Mouse (Mus musculus): ENCODE measurements around the gene Rps25. TPM values are rescaled to one million over a fixed set of nuclear protein-coding genes. Genes with fewer than 3 reads are reported as not detected.
"Not testable (repeated sequence)": the region's sequence is repeated elsewhere in the genome, so short reads cannot be mapped to it uniquely, and the experiment has no call there.

The Rps25 gene
- polyA plus RNA-seq, 1 experiment from 2014 or later: 1,003 TPM

DNA sequence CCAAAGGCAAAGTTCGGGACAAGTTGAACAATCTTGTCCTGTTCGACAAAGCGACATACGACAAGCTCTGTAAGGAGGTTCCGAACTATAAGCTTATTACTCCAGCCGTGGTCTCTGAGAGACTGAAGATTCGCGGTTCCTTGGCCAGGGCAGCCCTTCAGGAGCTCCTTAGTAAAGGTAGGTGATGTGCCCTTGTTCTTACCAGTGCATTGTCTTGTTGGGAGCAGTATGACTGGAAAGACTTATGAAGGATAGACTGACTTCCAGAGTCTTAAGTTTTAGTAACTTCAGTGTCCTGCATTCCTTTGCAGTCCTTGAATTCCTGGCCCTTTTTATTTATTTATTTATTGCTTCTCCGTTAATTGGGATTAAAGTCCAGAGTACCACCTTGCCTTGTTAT, 1.8 kb downstream of the Rps25 start:
- H3K4me3 ChIP-seq (replicated peaks): peak overlapping the region; percentile 81
- peaks cover 40% of the 10 kb centered on the region for H3K4me1 ChIP-seq
- H3K4me2 ChIP-seq: peak overlapping the region; percentile 81
- H3K9ac ChIP-seq (replicated peaks): peak overlapping the region; percentile 89; the same call in 1 of the 2 replicates
- H3K36me3 ChIP-seq: peaks cover 62% of the 10 kb centered on the region
- not testable (repeated sequence) for H3K27me3 ChIP-seq (replicated peaks); H3K27ac ChIP-seq (replicated peaks); ATAC-seq (ENCODE audit: low FRiP score); H3K9me3 ChIP-seq (replicated peaks)
- 80% methylated on average over 9 of the region's 9 CpGs for WGBS

DNA sequence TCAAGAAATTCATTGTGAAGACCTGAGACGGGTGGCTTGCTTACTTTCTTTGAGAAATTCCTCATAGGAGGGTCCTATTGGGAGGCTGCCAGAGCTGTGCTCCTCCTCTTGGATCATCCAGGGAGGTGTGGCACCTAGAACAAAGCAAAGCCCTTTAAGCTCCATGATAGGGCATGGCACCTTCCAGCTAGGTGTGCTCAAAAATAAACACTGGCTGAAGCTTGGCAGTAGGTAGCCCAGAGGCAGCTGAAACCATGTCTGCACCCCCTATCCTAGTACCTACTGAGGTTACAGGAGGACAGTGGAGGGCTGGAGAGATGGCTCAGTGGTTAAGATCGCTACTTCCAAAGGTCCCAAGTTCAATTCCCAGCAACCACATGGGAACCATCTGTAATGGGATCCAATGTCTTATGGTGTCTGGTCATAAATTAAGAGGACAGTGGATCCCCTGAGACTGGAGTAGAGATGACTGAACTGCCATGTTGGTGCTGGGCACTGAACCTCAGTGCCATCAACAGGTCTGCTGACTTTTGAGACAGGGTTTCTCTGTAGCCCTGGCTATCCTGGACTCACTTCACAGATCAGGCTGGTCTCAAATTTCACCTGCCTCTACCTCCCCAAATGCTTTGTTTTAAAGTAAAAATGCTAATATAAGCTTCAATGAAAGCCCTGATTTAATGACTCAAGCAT, 3.9 kb downstream of the Rps25 start:
- no peak overlapping the region for H3K4me2 ChIP-seq
- ATAC-seq (ENCODE audit: low FRiP score): no peak
- no peak overlapping the region for H3K27ac ChIP-seq (replicated peaks)
- no peaks in the 10 kb centered on the region for H3K27me3 ChIP-seq (replicated peaks)
- no peaks in the 10 kb centered on the region for H3K9me3 ChIP-seq (replicated peaks)
- peaks cover 57% of the 10 kb centered on the region for H3K36me3 ChIP-seq
- peaks cover 24% of the 10 kb centered on the region for H3K4me1 ChIP-seq
- no peak overlapping the region for H3K4me3 ChIP-seq (replicated peaks)
- 90% methylated on average over 2 of the region's 2 CpGs for WGBS
- no peak overlapping the region for H3K9ac ChIP-seq (replicated peaks)

DNA sequence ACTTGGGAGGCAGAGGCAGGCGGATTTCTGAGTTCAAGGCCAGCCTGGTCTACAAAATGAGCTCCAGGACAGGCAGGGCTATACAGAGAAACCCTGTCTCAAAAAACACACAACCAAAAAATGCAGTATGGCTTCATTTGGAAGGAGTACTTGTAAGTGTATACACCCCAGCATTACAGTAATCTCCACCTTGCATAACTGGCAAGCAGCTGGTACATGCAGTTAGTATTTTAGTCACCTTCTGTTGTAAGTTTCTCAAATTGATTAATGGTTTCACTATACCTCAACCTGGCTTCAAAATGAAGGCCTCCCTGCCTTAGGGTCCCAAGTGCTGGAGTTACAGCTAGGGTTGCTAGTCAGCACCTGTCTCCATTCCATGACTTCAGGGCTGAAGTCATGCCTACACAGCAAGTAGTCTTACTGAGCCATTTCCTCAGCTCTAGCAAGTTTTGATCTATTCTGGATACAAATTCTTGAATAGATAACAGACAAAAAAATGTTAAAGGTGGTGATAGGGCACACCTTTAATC, 4.7 kb downstream of the Rps25 start:
- Histone ChIP-seq H3K27ac (replicated peaks) (no peak overlapping the region), H3K27me3 (replicated peaks) (no peaks in the 10 kb centered on the region), H3K36me3 (peaks cover 62% of the 10 kb centered on the region), H3K4me3 (replicated peaks) (no peak overlapping the region), H3K4me1 (peaks cover 24% of the 10 kb centered on the region), H3K9ac (replicated peaks) (no peak overlapping the region), H3K9me3 (replicated peaks) (no peaks in the 10 kb centered on the region), H3K4me2 (no peak overlapping the region)
- no peak for ATAC-seq (ENCODE audit: low FRiP score)
- WGBS: 77% methylated on average over 1 of the region's 1 CpGs

DNA sequence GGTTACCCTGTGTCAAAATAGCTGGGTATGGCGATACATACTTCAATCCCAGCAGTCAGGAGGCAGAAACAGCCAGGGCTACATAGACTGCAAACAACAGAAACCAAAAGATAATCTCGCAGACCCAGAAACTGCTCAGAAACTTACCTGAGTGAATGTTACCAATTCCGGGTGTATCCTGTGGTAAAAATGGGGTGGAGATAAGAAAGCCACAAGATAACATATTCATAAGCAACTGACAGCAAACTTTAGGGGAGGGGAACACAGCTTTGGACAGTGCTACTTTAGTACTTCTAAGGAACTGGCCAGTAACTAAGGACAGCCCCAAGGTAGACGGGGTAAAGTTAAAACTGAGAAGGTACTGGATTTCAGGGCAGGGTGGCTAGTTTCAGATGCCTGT, 5.4 kb downstream of the Rps25 start:
- Histone ChIP-seq H3K4me1 (peaks cover 29% of the 10 kb centered on the region), H3K27ac (replicated peaks) (no peak overlapping the region), H3K9me3 (replicated peaks) (no peaks in the 10 kb centered on the region), H3K27me3 (replicated peaks) (no peaks in the 10 kb centered on the region), H3K36me3 (peaks cover 62% of the 10 kb centered on the region), H3K4me2 (no peak overlapping the region), H3K9ac (replicated peaks) (no peak overlapping the region), H3K4me3 (replicated peaks) (no peak overlapping the region)
- 87% methylated on average over 4 of the region's 4 CpGs for WGBS
- no peak for ATAC-seq (ENCODE audit: low FRiP score)

DNA sequence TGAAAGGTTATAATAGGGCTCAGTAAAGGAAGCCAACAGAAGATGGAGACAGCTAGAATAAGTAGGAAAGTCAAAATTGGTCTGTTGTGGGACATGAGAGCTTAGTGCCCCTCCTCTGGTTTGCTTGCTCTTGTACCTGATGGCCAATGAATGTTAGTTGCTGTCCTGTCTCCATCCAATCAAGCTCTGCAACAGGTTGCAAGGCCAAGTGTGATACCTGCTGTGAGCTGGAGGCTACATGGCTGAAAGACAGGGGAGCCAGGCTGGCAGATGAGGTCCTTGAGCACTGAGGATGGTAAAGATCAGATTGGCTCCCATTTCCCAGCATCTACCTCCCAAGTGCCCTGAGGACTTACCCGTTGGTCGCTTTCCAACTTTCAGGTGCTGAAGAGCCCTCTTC, 5.8 kb downstream of the Rps25 start:
- no peaks in the 10 kb centered on the region for H3K9me3 ChIP-seq (replicated peaks)
- no peaks in the 10 kb centered on the region for H3K27me3 ChIP-seq (replicated peaks)
- ATAC-seq (ENCODE audit: low FRiP score): no peak
- H3K36me3 ChIP-seq: peaks cover 62% of the 10 kb centered on the region
- H3K4me3 ChIP-seq (replicated peaks): no peak overlapping the region
- H3K4me2 ChIP-seq: no peak overlapping the region
- no peak overlapping the region for H3K27ac ChIP-seq (replicated peaks)
- 86% methylated on average over 2 of the region's 2 CpGs for WGBS
- no peak overlapping the region for H3K9ac ChIP-seq (replicated peaks)
- H3K4me1 ChIP-seq: peaks cover 31% of the 10 kb centered on the region

DNA sequence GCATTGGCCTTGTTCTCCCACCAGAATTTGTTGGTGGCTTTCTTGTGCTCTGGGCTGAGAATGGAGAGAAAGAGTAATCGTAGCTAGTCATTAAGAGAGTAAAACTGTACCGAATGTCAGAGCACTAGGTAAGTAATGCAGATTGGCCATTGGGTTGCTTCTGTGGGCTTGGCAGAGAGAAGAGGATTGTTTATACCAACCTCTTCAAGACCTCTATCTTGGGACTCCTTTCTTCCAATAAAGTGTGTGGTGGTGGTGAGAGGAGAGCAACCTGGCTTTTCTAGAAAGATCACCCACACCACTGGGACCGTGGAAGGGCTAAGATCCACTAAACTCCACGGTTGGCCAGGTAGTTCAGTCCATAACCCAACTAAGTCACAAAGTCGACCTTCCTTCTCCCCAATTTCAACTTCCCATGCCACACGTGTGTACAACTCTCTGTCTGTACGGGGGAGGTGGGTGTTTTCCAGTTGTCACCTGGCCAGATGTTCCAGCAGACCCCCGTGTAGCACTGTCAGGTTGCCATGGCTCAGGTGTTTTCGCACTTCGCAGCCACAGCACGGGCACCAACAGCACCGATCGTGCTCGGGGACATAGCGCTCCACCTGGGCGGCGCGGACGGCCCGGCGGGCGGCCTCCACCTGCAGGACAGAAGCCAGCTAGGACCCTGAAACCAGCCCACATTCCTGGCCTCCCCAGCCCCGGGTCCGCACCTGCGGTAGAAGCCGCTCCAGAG, 10.4 kb downstream of the Rps25 start:
- Histone ChIP-seq H3K9ac (replicated peaks) (peak overlapping the region; percentile 78), H3K4me3 (replicated peaks) (peak overlapping the region; percentile 81), H3K36me3 (peaks cover 26% of the 10 kb centered on the region), H3K4me1 (peaks cover 23% of the 10 kb centered on the region), H3K9me3 (replicated peaks) (no peaks in the 10 kb centered on the region), H3K27me3 (replicated peaks) (no peaks in the 10 kb centered on the region), H3K4me2 (peak overlapping the region; percentile 88), H3K27ac (replicated peaks) (peak overlapping the region; percentile 88)
- ATAC-seq (ENCODE audit: low FRiP score): peak; percentile 65
- 8% methylated on average over 26 of the region's 26 CpGs for WGBS

DNA sequence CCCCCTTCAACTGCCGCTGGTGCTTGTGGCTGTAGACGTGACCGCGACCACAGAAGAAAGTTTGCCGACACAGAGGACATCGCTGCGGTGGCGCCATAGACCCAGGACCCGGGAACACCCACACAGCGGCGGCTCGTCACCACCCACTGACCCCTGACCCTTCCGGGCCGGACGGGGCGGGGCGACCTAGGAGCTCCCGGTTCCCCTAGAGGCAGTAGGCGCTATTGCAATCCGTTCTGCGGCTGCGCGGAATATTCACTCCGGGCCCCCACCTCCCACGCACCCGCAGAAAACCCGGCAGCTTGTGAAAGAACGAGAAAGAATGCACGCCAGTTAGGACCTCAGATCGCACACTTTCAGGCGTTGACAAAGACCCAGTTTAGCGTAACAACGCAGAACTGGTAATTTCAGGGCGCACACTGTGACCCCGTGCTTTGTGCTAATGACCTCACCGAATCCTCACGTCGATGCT, 11.0 kb downstream of the Rps25 start:
- Histone ChIP-seq H3K27ac (replicated peaks) (peak overlapping the region; percentile 88), H3K4me3 (replicated peaks) (peak overlapping the region; percentile 81), H3K9ac (replicated peaks) (peak overlapping the region; percentile 78), H3K27me3 (replicated peaks) (no peaks in the 10 kb centered on the region), H3K4me2 (peak overlapping the region; percentile 88), H3K9me3 (replicated peaks) (no peaks in the 10 kb centered on the region), H3K4me1 (peaks cover 23% of the 10 kb centered on the region), H3K36me3 (peaks cover 20% of the 10 kb centered on the region)
- ATAC-seq (ENCODE audit: low FRiP score): peak; percentile 90
- WGBS: under 1% methylated on average over 38 of the region's 38 CpGs

DNA sequence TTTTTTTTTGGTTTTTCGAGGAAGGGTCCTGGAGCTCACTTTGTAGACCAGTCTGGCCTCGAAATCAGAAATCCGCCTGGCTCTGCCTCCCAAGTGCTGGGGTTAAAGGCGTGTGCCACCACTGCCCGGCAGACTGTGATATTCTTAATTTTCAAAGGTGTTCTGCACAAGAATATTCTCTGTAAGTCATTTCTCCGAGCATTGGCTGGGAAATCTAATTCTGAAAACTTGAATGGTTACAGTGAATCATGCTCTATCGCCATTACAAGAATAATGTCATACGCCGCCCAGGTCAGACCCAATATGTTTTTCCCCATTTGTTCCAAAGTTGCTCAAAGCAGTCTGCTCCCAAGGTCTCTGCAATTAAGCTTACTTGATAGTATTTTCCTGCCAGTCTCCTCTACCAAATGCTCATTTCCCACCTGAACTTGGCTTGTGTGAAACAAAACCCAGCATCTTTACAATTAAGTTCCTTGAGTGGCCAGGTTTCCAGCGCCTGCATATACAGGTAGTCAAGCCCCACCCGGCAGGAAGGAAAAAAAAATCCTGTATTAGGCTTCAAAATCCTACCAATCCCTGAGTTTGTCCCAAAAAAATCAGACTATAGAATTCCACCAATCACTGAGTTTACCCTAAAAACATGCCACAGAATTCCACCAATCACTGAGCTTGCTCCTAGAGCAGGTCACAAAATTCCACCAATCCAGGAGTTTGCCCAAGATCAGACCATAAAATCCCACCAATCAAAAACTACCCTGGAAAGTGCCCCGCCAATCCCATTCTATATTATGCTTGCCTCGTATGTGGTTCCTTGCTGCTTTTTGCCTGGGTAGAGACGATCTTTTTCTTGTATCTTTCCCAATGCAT, 11.8 kb downstream of the Rps25 start, which contains the start of gene Ccdc84:
Gene Ccdc84, minus strand, starts transcription at position 51 of the 867 bp plus-strand sequence.
- 80% methylated on average over 14 of the region's 14 CpGs for WGBS
- H3K9me3 ChIP-seq (replicated peaks): no peaks in the 10 kb centered on the region
- H3K27me3 ChIP-seq (replicated peaks): no peaks in the 10 kb centered on the region
- peak within 1 kb of the TSS; percentile 78 for H3K9ac ChIP-seq (replicated peaks)
- no peak for ATAC-seq (ENCODE audit: low FRiP score)
- H3K4me1 ChIP-seq: peaks cover 23% of the 10 kb centered on the region
- peak within 1 kb of the TSS; percentile 81 for H3K4me3 ChIP-seq (replicated peaks)
- peaks cover 16% of the 10 kb centered on the region; the same call in 1 of the 2 replicates for H3K36me3 ChIP-seq
- peak within 1 kb of the TSS; percentile 88 for H3K4me2 ChIP-seq
- peak within 1 kb of the TSS; percentile 88 for H3K27ac ChIP-seq (replicated peaks)

DNA sequence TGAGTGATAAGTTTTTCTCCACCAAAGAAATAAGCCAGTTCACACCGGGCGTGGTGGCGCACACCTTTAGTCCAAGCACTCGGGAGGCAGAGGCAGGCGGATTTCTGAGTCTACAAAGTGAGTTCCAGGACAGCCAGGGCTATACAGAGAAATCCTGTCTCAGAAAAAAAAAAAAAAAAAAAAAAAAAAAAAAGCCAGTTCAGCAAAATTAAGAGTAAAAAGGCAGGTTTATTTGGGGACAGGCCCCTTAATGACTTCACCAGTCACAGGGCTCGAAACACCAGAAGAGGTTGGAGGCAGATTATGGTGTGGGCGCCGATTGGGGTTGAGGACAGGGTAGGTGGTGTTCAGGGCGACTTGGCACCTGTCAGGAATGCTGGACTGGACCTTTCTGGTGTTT, 12.8 kb downstream of the Rps25 start:
- H3K36me3 ChIP-seq: peaks cover 10% of the 10 kb centered on the region; the same call in 1 of the 2 replicates
- not testable (repeated sequence) for H3K27ac ChIP-seq (replicated peaks); H3K4me3 ChIP-seq (replicated peaks); H3K9me3 ChIP-seq (replicated peaks); ATAC-seq (ENCODE audit: low FRiP score); H3K27me3 ChIP-seq (replicated peaks); H3K9ac ChIP-seq (replicated peaks); H3K4me2 ChIP-seq
- peaks cover 23% of the 10 kb centered on the region for H3K4me1 ChIP-seq
- 97% methylated on average over 9 of the region's 9 CpGs for WGBS

DNA sequence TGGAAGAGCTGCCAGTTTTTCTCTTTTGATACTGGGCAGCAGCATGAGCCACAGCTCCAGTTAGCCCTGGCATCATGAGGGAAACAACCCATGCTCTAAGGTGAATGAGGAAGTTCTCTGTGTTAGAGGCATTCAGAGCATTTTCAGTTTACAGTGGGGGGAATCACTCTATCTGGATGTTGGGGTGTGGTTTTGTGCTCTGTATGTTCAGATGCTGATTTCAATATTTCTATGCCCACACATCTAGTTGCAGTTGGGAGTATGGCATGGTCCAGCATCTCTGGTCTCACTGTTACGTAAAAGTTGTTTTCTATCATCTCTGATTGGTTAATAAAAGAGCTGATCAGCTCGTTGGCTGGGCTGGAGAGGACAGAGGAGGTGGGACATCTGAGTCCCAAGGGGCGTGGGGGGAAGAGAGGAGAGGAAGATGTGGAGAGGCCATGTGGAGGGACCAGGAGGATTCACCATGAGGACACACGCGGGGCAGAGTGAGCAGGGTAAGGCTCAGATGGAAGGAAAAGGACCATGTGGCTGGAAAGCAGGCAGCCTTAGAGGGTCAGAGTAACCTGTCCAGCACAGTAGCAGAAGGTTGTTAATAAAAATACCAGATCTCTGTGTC, 13.4 kb downstream of the Rps25 start:
- Histone ChIP-seq H3K4me3 (replicated peaks) (no peak overlapping the region), H3K27me3 (replicated peaks) (no peaks in the 10 kb centered on the region), H3K4me1 (peaks cover 23% of the 10 kb centered on the region), H3K36me3 (peaks cover 7% of the 10 kb centered on the region; the same call in 1 of the 2 replicates), H3K27ac (replicated peaks) (no peak overlapping the region), H3K4me2 (no peak overlapping the region), H3K9me3 (replicated peaks) (no peaks in the 10 kb centered on the region), H3K9ac (replicated peaks) (no peak overlapping the region)
- ATAC-seq (ENCODE audit: low FRiP score): no peak
- 85% methylated on average over 5 of the region's 5 CpGs for WGBS

DNA sequence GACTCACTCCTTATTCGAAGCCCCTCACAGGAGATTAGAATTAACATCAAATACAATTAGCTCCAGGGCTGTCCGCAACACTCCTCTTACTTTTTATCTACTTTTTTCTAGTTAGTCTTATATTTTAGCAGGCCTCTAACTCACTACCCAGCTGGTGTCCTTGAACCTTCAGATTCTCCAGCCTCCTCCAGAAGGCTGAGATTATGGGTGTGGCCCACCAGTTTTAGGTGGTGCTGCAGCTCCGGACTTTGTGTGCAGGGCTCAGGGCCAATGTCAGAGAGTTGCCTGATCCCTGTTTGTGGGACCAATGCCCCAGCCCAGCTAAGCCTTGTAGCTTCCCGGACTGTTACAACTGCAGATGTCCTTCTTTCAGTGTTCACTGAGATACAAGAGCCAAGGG, 16.6 kb downstream of the Rps25 start:
- no peak overlapping the region for H3K4me3 ChIP-seq (replicated peaks)
- H3K9ac ChIP-seq (replicated peaks): no peak overlapping the region
- no peaks in the 10 kb centered on the region for H3K9me3 ChIP-seq (replicated peaks)
- ATAC-seq (ENCODE audit: low FRiP score): no peak
- WGBS: 91% methylated on average over 4 of the region's 4 CpGs
- no peaks in the 10 kb centered on the region for H3K36me3 ChIP-seq
- H3K4me2 ChIP-seq: no peak overlapping the region
- no peaks in the 10 kb centered on the region for H3K27me3 ChIP-seq (replicated peaks)
- peaks cover 2% of the 10 kb centered on the region; the same call in 1 of the 2 replicates for H3K4me1 ChIP-seq
- no peak overlapping the region for H3K27ac ChIP-seq (replicated peaks)

Data from neural tube, embryonic 15.5 days (tissue).